Mouse (Mus musculus) left cerebral cortex, postnatal 36 days (tissue): ENCODE measurements around the gene Elp6. TPM values are rescaled to one million over a fixed set of nuclear protein-coding genes. Genes with fewer than 3 reads are reported as not detected.
"Not testable (repeated sequence)": the region's sequence is repeated elsewhere in the genome, so short reads cannot be mapped to it uniquely, and the experiment has no call there.

Experiments
- DNase-seq, 2 experiments: peaks; one replicate each; pipeline ENCODE4 v3.0.0; 2021 to 2022; ENCODE audit warnings: low spot score in 2 of 2, mixed read lengths in 1 of 2
- intact Hi-C: fragments of 180-260 bp; cut with DNase I; formaldehyde crosslinking; loops from one replicate; pipeline ENCODE4 v1.15.1; 2025
- total RNA-seq, 2 experiments: library from RNA; stranded (reverse); gene quantifications; 2 replicates each; pipeline ENCODE4 v1.2.3; 2021

The Elp6 gene
- total RNA-seq, 2 experiments from 2014 or later: 11.1 to 12.7 TPM

DNA sequence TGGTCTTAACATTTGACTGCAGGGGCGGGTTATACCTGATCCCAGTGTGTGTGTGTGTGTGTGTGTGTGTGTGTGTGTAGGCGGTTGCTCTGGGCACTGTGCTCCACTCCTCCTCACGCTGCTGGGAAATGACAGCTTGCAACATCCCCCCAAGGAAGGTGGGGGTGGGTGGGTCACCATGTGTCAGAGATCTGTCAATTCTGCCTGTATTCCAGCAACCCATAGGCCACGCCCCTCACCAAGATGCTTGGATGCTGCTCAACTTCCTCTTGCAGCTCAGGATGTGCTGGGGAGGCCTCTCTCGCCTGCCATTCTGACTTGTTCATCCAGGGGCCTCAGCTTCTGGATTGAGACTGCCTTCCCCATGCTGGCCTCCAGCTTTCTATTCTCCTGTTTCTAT lies 9.7 kb downstream of the Elp6 start:
- no peak for DNase-seq
- intact Hi-C loops: no loop called here

DNA sequence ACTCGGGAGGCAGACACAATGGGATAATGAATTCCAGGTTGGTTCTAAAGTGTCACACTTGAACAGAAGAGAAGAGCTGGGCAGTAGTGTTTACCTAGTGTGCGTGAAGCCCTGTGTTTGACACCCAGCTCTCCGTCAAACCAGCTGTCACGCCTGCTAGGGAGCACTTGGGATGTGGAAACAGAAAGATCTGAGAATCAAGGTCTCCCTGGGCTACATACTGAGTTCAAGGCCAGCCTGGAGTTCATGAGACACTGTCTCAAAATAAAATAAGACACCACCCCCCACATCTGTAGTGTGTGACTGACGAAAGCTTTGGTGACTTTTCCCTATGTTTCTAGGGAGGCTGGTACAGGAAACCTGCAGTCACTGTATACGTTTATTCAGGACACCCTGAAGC lies 10.4 kb downstream of the Elp6 start:
- intact Hi-C loops: no loop called here
- DNase-seq: no peak

GRCm38 (mm10) chr9:110315904-110316303 lies 10.9 kb downstream of the Elp6 start:
- DNase-seq: no peak
- intact Hi-C loops: no loop called here

GRCm38 (mm10) chr9:110316503-110316902 lies 11.5 kb downstream of the Elp6 start:
- no peak for DNase-seq
- intact Hi-C loops: no loop called here

DNA sequence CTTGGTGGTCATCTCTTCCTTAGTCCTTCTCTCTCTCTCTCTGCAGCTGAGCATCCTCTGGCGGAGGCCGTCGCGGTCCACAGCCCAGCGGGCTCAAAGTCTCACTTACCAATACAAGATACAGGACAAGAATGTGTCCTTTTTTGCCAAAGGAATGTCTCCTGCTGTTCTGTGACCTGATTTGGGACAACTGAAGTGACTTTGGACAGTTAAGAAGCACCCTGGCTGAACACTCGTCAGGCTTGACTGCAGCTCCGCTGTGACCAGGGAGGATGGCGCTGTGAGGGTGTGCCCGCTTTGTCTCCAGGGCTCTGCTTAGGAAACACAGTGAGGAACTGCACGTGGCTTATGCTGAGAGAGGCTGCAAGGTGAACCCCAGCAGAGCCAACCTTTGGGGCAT lies 15.8 kb downstream of the Elp6 start:
- DNase-seq: no peak
- intact Hi-C loops: no loop called here

GRCm38 (mm10) chr9:110322972-110323371 lies 18.0 kb downstream of the Elp6 start:
- no peak for DNase-seq
- intact Hi-C loops: no loop called here

- no peak for DNase-seq
- intact Hi-C loops: no loop called here
These were observed 19.2 kb downstream of the Elp6 start for GRCm38 (mm10) chr9:110324181-110324580.

- DNase-seq: no peak
- intact Hi-C loops: no loop called here
These were observed 23.2 kb downstream of the Elp6 start for GRCm38 (mm10) chr9:110328178-110328577.

DNA sequence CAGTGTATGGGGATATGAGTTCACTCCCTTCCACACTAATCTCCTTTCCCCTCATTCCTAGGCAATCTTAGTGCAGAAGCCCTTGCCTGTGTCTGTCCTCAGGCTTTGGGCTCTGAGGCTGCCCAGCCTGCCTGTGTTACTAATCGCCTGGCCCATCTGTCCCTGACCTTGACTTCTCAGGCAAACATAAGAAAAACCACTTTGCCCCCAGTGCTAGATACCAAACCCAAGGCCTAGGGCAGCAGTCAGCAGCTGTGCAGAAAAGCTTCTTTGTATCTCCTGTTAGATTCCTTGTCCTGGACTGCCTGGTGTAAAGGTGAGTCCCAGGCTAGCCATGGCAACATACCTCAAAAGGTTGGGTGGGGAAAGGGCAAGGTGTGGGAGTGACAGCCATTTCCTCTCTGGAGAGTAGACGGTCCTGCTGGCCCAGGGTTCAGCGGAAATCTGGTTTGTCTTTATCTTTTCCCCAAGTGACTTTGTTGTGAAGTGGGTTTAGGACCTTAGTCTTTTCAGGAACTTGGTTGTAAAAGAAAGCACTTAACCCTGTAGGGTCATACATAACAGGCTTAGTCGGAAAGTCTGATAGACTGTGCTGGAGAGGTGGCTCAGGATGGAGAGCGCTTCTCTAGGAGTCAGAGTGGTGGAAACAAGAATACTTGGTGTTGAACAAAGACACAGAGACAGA lies 24.1 kb downstream of the Elp6 start:
- intact Hi-C loops: no loop called here
- DNase-seq: no peak

DNA sequence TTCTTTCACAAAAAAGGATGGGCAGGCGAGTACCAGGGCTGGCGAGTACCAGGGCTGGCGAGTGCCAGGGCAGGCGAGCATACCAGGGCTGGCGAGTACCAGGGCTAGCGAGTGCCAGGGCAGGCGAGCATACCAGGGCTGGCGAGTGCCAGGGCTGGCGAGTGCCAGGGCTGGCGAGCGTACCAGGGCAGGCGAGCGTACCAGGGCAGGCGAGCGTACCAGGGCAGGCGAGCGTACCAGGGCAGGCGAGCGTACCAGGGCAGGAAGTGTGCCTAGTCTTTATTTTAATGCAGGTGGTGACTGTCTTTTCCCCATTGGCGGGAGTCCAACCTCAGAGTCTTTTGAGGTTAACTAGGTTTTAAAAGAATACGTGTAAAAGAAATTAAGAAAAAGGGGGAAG lies 24.7 kb downstream of the Elp6 start:
- intact Hi-C loops: no loop called here
- no peak for DNase-seq

GRCm38 (mm10) chr9:110330341-110330740 lies 25.4 kb downstream of the Elp6 start:
- intact Hi-C loops: no loop called here

DNA sequence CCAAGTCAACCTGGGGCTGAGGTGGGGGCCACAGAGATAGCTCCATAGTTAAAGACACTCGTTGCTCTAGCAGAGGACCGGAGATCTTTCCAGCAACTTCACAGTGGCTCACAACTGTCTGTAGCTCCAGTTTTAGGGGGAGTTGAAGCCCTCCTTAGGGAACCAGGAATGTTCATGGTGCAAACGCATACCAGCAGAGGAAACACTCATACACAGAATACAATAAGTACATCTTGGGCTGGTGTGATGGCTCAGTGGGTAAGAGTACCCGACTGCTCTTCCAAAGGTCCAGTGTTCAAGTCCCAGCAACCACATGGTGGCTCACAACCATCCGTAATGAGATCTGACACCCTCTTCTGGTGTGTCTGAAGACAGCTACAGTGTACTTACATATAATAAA lies 25.9 kb downstream of the Elp6 start:
- intact Hi-C loops, DNase-seq: not testable (repeated sequence)

More at GRCm38 (mm10) chr9:110330341-110330740, 25.4 kb downstream of the Elp6 start:
- no peak for DNase-seq

- intact Hi-C loops: no loop called here
- DNase-seq: peak; percentile 97
These were observed 28.3 kb downstream of the Elp6 start, which contains the start of gene Scap for GRCm38 (mm10) chr9:110333135-110333895. TSS of gene Scap (plus strand) at chr9:110333288.

DNA sequence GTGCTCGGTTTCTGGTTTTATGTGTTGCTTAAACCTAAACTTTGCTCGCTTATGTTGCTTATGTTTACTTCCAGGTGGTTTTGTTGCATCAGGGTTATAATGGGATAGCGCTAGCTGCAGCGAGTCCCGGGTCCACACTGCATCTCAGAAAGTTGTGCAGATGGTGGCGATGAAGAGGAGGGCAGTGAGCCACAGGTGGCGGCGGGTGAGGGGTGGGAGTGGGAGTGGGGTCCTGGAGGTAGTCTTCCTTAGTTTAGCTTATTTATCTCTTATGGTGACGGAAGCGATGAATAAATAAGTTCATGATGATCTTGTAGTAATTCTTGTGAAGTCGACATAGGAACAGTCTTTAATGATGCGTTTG lies 28.9 kb downstream of the Elp6 start:
- no peak for DNase-seq
- intact Hi-C loops: no loop called here

- no peak for DNase-seq
- intact Hi-C loops: no loop called here
These were observed 29.9 kb downstream of the Elp6 start for GRCm38 (mm10) chr9:110334849-110335248.

GRCm38 (mm10) chr9:110340037-110340750 lies 35.2 kb downstream of the Elp6 start:
- intact Hi-C loops: no loop called here
- DNase-seq: no peak

- DNase-seq: peak; percentile 12 to 16
- intact Hi-C loops: no loop called here
These were observed 37.0 kb downstream of the Elp6 start for GRCm38 (mm10) chr9:110342008-110342407.

- intact Hi-C loops: no loop called here
- DNase-seq: no peak
These were observed 38.8 kb downstream of the Elp6 start for GRCm38 (mm10) chr9:110343805-110344204.

DNA sequence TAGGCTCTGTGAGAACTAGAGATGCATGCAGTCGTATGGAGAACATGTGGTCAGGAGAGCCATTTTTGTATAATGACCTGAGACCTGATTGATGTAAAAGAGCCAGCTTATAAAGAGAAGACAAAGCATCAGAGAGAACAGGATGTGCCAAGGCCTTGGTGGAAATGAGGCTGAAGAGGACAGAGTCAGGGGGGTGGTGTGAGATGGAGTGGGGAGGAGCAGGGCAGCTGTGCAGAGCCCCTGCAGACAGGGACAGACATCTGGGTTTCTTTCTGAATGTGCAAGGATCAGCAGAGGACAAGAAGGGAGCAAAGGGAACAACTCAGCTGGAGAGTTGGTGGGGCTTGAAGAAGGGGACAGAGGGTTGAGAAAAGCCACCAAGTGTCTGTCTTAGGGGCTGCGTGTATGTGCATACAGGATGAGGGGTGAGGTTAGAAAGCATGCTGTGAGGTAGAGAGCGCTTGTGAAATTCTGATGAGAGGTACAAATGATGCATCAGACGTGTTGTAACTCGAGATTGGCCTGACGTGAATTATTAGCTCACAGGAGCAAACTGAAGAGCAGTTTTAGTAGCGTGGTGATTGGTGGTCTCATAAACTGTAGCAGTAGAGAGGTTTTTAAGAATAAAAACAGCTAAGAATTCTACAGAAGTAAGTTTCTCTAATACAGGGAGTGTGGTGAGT lies 40.2 kb downstream of the Elp6 start:
- DNase-seq: no peak
- intact Hi-C loops: no loop called here

DNA sequence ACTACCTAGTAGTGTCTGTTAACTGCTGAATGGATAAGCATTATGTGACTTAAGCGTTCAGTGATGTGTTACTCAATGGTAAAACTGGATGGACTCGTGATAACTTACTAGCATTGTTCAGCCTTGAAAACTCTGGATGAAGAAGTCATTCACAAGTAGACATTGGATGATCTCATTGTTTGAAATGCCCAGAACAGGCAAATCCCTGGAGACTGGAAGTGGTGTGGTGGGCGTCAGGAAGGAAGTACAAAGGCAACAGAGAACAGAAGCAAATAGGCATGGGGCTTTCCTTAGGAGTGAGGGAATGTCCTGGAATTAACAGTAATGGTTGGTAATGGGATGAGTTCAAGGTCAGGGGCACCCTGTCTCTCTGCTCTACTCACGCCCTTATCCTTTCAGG lies 43.9 kb downstream of the Elp6 start:
- intact Hi-C loops: no loop called here
- DNase-seq: no peak
